Mouse (Mus musculus) lung, embryonic 15.5 days (tissue): ENCODE data around the gene Sgk1. TPM values are rescaled to one million over a fixed set of nuclear protein-coding genes. Genes with fewer than 3 reads are reported as not detected.
"Not testable (repeated sequence)": the region's sequence is repeated elsewhere in the genome, so short reads cannot be mapped to it uniquely, and the experiment has no call there.

ENCODE experiments used
- ATAC-seq: fragments of 200-750 bp; cut with Nextera tagmentation; 2 replicates; pipeline ENCODE4 v1.8.0; 2017; ENCODE audit warnings: moderate number of reproducible peaks, borderline replicate concordance; ENCODE audit not compliant: low FRiP score, low TSS enrichment; ENCODE audit errors: extremely low read depth
- H3K27ac ChIP-seq: fragments of 300-500 bp; sonication (generic); 2 replicates; pipeline ENCODE4 v1.5.1; 2015; ENCODE audit warnings: moderate library complexity, mild to moderate bottlenecking, inconsistent platforms
- H3K27me3 ChIP-seq: fragments of 300-500 bp; sonication (generic); 2 replicates; pipeline ENCODE4 v1.6.1; 2015; ENCODE audit warnings: inconsistent platforms
- H3K36me3 ChIP-seq: fragments of 300-500 bp; sonication (generic); 2 replicates; pipeline ENCODE4 v1.6.1; 2015; ENCODE audit warnings: inconsistent platforms
- H3K4me1 ChIP-seq: fragments of 300-500 bp; sonication (generic); 2 replicates; pipeline ENCODE4 v1.6.1; 2015; ENCODE audit warnings: inconsistent platforms
- H3K4me2 ChIP-seq: fragments of 300-500 bp; sonication (generic); 2 replicates; pipeline ENCODE4 v1.6.1; 2015; ENCODE audit warnings: inconsistent platforms, mild to moderate bottlenecking, moderate library complexity
- H3K4me3 ChIP-seq: fragments of 300-500 bp; sonication (generic); 2 replicates; pipeline ENCODE4 v1.5.1; 2015; ENCODE audit warnings: mild to moderate bottlenecking, inconsistent platforms
- H3K9ac ChIP-seq: fragments of 300-500 bp; sonication (generic); 2 replicates; pipeline ENCODE4 v1.6.1; 2015; ENCODE audit warnings: inconsistent platforms
- H3K9me3 ChIP-seq: fragments of 300-500 bp; sonication (generic); 2 replicates; pipeline ENCODE4 v1.6.1; 2016; ENCODE audit warnings: inconsistent platforms
- WGBS: fragments of 180-500 bp; shearing (Covaris S2); methylation state at CpG from one replicate; pipeline ENCODE4 v1.1.7; 2015; 5-methylcytosine and 5-hydroxymethylcytosine counted together
- polyA plus RNA-seq: library from polyadenylated mRNA; unstranded; fragments of >200 nt; fragmentation: Nextera tagmentation; extraction: Ambion mirVana; gene quantifications from 2 replicates; pipeline ENCODE4 v1.2.1, GENCODE M21; 2015

Gene Sgk1
- polyA plus RNA-seq, 1 experiment from 2014 or later: 47.1 TPM

DNA sequence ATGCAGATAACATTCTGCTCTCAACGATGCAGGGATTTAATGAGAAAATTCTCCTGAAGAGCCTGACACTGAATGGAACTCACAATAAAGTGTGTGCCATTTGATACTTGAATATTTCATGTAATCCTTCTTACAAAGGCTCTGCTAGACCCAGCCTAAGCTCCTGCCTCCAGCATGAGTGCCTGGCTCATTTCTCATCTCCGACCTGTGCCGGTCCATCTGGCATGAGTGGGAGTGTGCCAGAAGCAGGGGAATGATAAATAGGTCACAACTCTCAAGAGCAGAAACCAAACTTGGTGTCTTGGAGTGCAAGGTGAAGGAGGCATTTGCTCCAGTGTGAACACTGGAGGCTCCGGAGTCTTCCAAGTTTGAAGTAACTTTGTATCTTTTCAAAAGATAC is 13.4 kb upstream of the Sgk1 start:
- H3K9ac ChIP-seq: no peak overlapping the region
- no peaks in the 10 kb centered on the region for H3K9me3 ChIP-seq
- H3K27ac ChIP-seq: no peak overlapping the region
- H3K4me3 ChIP-seq: no peak overlapping the region
- H3K4me1 ChIP-seq: no peaks in the 10 kb centered on the region
- no peaks in the 10 kb centered on the region for H3K27me3 ChIP-seq
- H3K36me3 ChIP-seq: no peaks in the 10 kb centered on the region
- H3K4me2 ChIP-seq: no peak overlapping the region
- no peak for ATAC-seq
- 56% methylated on average over 4 of the region's 4 CpGs for WGBS

DNA sequence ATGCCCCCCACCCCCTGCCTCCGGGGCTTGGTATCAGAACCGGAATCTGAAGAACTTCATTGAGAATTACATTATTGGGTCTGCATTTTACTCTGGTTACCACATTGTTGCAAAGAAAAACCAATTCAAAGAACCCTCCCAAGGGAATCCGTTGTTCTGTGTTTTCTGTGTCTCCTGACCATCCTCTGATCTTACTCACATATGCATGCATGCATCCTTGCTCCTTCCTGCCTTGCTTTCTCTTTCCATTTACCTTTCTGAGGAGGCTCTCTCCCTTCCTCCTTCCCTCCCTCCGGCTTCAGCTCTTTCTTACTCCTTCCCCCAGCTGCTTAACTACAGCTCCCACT is 174 bp upstream of the Sgk1 start:
- Histone ChIP-seq H3K9me3 (no peaks in the 10 kb centered on the region), H3K27ac (no peak overlapping the region), H3K9ac (0 out of 2 replicates have a peak overlapping the region, but pooled peaks have one; percentile 11), H3K4me1 (peaks cover 8% of the 10 kb centered on the region; the same call in 1 of the 2 replicates), H3K36me3 (no peaks in the 10 kb centered on the region), H3K4me3 (peak overlapping the region; percentile 36), H3K4me2 (peak overlapping the region; percentile 71), H3K27me3 (peaks cover 12% of the 10 kb centered on the region; the same call in 1 of the 2 replicates)
- WGBS: 37% methylated on average over 4 of the region's 4 CpGs
- ATAC-seq: no peak

DNA sequence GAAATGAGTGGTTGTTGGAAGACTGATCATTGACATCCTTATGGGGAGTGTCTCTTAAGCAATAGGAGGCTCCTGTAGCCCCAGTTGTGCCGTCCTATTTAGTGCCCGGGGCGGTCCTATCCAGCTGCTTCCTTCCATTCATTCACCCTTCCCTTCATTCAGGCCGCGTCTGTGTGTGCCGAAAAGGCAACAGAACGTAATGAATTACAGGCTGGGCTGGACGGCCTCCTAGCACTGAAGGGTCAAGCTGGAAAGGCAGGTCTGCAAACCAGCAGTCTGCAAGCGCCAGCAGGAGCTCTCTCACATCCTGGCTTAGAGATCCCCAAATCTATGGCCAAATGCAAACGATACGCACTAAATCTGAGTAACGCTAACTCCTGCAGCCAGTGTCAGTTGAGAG is 1.6 kb downstream of the Sgk1 start:
- ATAC-seq: no peak

DNA sequence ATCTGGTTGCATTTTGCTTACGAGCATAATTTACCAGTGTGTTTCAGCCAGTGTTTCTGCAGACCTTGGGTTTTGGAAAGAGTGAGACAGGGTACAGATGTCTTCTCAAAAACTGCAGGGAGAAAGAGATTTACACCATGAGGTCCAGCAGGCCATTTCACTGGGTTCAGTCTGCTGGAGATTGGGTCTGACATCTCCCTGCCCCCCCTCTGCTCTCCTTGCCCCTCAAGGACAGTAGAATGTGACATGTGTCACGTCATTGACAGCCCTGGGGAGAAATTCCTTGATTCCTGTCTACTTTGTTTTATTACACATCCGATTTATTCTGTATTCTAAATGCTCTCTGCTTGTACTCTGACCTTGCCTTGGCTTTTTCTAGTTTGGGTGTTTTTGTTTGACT is 2.5 kb downstream of the Sgk1 start:
- Histone ChIP-seq H3K27ac (no peak overlapping the region), H3K4me3 (no peak overlapping the region), H3K36me3 (no peaks in the 10 kb centered on the region), H3K9me3 (no peaks in the 10 kb centered on the region), H3K9ac (no peak overlapping the region), H3K4me2 (no peak overlapping the region), H3K4me1 (peaks cover 8% of the 10 kb centered on the region; the same call in 1 of the 2 replicates), H3K27me3 (peaks cover 12% of the 10 kb centered on the region; the same call in 1 of the 2 replicates)
- 80% methylated on average over 3 of the region's 3 CpGs for WGBS
- ATAC-seq: no peak

More for the DNA sequence above, 1.6 kb downstream of the Sgk1 start:
- Histone ChIP-seq H3K4me3 (no peak overlapping the region), H3K36me3 (no peaks in the 10 kb centered on the region), H3K9me3 (no peaks in the 10 kb centered on the region), H3K4me1 (peaks cover 8% of the 10 kb centered on the region; the same call in 1 of the 2 replicates), H3K27ac (no peak overlapping the region), H3K4me2 (no peak overlapping the region), H3K27me3 (peaks cover 12% of the 10 kb centered on the region; the same call in 1 of the 2 replicates), H3K9ac (no peak overlapping the region)
- 6% methylated on average over 12 of the region's 12 CpGs for WGBS

DNA sequence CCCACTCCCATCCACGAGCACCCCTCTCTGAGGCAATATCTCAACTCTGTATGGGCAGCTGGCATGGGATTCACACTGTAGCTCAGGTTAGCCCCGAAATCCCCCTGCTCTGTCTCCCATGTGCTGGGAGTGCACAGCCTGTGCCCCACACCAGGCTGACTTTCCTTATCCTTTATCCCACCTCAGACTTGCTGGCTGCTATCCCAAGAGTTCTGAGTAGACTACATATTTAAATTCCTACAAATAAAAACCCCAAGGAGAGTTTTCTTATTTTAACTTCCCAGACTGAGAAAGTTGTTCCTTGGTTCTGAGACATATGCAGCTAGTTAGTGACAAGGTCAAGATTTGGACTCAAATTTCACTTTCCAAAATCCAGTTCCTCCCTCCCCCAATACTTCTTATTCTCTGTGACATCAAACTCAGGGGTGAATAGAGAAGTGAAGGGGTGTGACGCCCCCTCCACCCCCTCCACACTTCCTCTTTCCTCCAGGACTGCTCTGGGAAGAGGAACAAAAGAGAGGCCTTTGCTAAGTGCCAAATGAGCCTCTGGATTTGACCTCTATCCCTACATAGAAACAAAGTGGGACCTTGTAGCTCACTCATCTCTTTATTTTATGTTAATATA is 7.3 kb downstream of the Sgk1 start:
- no peaks in the 10 kb centered on the region for H3K27me3 ChIP-seq
- no peak overlapping the region for H3K4me2 ChIP-seq
- H3K36me3 ChIP-seq: no peaks in the 10 kb centered on the region
- H3K4me1 ChIP-seq: no peaks in the 10 kb centered on the region
- no peak overlapping the region for H3K4me3 ChIP-seq
- WGBS: 72% methylated on average over 3 of the region's 3 CpGs
- no peak overlapping the region for H3K9ac ChIP-seq
- H3K27ac ChIP-seq: no peak overlapping the region
- no peak for ATAC-seq
- no peaks in the 10 kb centered on the region for H3K9me3 ChIP-seq

DNA sequence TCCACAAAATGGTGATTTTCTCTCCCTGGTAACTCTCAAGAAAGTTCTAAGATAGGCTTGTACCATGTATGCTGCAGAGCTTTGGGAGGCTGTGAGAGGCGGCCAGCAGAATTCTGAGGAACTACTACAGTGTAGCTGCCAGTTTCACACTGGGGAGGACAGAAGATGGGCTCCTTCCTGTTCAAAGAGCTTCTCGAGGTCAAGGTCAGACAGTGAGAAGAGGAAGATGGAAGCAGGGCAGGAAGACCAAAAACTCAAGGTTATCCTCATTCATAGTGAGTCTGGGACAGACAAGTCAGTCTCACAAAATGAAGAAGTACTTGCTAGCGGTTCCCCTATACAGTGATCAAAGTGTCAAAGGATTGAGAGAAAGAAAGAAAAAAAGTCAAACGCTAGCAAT is 8.3 kb downstream of the Sgk1 start:
- Histone ChIP-seq H3K27ac (no peak overlapping the region), H3K4me3 (no peak overlapping the region), H3K9me3 (no peaks in the 10 kb centered on the region), H3K4me2 (no peak overlapping the region), H3K4me1 (no peaks in the 10 kb centered on the region), H3K9ac (no peak overlapping the region), H3K36me3 (no peaks in the 10 kb centered on the region), H3K27me3 (no peaks in the 10 kb centered on the region)
- 79% methylated on average over 4 of the region's 4 CpGs for WGBS
- ATAC-seq: no peak

DNA sequence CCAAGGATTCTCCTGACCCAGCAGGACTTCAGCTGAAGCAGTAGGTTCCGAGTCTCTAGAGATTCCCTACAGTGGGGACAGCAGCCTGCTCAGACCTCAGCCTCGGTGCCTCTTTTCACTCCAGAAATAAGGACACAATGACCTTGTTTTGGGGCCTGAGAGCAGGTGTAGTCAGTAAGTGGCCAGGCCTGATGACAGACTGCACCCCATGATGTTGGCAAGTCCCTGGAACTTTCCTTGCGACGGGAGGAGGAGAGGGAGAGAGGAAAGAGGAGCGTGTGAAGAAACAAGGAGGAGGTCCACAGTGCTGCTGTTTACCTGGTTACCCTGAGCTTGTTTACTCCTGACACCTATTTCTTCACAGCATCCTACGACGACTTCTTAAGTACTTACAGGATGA is 9.5 kb downstream of the Sgk1 start:
- WGBS: 39% methylated on average over 7 of the region's 7 CpGs
- no peaks in the 10 kb centered on the region for H3K4me1 ChIP-seq
- H3K9ac ChIP-seq: no peak overlapping the region
- no peaks in the 10 kb centered on the region for H3K9me3 ChIP-seq
- H3K27me3 ChIP-seq: no peaks in the 10 kb centered on the region
- H3K4me2 ChIP-seq: no peak overlapping the region
- ATAC-seq: no peak
- H3K36me3 ChIP-seq: no peaks in the 10 kb centered on the region
- H3K27ac ChIP-seq: no peak overlapping the region
- H3K4me3 ChIP-seq: no peak overlapping the region

DNA sequence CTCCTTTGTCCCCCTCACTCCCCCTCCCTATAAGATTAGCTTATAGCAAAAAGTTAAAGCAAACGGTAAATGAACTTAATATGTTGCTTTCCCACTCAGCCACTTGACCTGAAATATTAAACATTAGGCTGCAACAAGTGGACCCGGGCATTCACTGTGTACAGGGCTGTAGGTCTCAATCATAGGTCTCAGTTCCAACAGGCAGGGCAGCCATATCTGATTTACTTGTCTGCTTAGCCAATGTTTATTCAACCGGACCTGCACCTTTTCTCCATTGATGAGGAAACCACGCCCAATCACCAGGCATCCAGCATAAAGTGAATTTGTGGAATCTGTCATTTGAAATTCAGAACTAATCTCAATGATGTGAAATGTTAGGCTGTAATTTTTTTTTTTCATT is 10.1 kb downstream of the Sgk1 start:
- 55% methylated on average over 4 of the region's 4 CpGs for WGBS
- no peaks in the 10 kb centered on the region for H3K9me3 ChIP-seq
- no peak overlapping the region for H3K4me2 ChIP-seq
- H3K27me3 ChIP-seq: no peaks in the 10 kb centered on the region
- H3K36me3 ChIP-seq: no peaks in the 10 kb centered on the region
- no peak overlapping the region for H3K4me3 ChIP-seq
- H3K4me1 ChIP-seq: no peaks in the 10 kb centered on the region
- H3K9ac ChIP-seq: no peak overlapping the region
- no peak overlapping the region for H3K27ac ChIP-seq
- no peak for ATAC-seq

DNA sequence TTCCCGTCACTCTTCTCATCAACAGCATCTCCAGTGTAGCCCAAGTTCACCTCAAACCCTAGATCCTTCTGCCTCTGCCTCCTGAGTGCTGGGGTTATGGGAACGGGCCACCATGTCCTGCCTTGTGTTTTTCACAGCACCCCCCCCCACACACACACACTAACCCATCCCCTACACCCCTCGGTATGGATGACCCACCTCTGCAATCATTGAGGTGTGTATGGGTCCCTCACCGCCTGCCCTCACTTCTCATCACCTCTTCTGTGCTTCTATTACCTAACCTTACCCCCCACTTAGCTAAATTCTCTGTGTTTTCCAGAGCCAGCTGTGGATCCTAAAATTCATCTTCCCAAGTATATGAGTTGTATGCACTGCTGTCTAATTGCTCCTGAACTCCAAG is 16.4 kb downstream of the Sgk1 start:
- no peak overlapping the region for H3K4me3 ChIP-seq
- H3K27ac ChIP-seq: no peak overlapping the region
- H3K4me1 ChIP-seq: no peaks in the 10 kb centered on the region
- H3K36me3 ChIP-seq: no peaks in the 10 kb centered on the region
- H3K9ac ChIP-seq: no peak overlapping the region
- 89% methylated on average over 4 of the region's 4 CpGs for WGBS
- H3K27me3 ChIP-seq: no peaks in the 10 kb centered on the region
- H3K4me2 ChIP-seq: no peak overlapping the region
- no peak for ATAC-seq
- H3K9me3 ChIP-seq: no peaks in the 10 kb centered on the region

DNA sequence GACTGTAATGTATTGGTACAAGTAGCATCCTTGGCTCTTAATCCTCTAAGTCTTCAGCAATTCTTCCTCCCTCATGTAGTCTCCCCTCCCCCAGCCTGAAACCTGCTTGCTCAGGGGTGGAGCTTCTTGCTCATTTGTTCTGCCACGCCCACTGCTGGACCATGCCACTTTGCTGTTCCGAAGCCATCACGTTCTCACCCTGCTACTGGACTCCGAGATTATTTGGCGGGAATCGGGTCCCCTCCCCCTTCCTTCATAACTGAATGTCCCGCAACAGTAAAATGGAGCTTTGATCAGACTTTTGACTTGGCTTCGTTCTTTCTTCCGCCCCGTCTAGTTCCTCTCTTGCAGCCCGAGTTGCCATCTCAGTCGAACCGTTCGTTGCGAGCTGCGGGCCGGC is 16.9 kb downstream of the Sgk1 start:
- H3K9me3 ChIP-seq, H3K27ac ChIP-seq, ATAC-seq, H3K4me2 ChIP-seq, H3K9ac ChIP-seq, H3K4me3 ChIP-seq, H3K27me3 ChIP-seq, H3K36me3 ChIP-seq, H3K4me1 ChIP-seq: not testable (repeated sequence)
- WGBS: 88% methylated on average over 17 of the region's 17 CpGs

DNA sequence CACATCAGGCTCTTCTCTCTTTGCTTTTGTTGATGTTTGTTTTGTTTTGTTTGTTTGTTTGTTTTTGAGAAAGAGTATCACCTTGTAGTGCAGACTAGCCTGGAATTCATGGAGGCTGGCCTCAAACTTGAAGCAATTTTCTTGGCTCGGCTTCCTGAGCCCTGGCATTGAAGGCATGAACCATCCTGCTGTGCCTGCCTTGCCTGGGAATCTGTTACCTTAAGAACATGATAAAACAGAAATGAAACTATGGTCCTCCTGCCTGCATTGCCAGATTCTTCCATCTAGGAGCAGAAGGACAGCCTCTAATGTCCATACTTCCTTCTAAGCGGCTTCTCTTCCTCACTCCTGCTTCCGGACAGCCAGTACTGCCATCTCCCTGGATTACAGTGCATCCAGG is 17.4 kb downstream of the Sgk1 start:
- ATAC-seq: no peak
- Histone ChIP-seq H3K36me3 (no peaks in the 10 kb centered on the region), H3K27ac (no peak overlapping the region), H3K4me3 (no peak overlapping the region), H3K4me1 (no peaks in the 10 kb centered on the region), H3K9me3 (no peaks in the 10 kb centered on the region), H3K9ac (no peak overlapping the region), H3K4me2 (no peak overlapping the region), H3K27me3 (no peaks in the 10 kb centered on the region)
- WGBS: 86% methylated on average over 3 of the region's 3 CpGs

DNA sequence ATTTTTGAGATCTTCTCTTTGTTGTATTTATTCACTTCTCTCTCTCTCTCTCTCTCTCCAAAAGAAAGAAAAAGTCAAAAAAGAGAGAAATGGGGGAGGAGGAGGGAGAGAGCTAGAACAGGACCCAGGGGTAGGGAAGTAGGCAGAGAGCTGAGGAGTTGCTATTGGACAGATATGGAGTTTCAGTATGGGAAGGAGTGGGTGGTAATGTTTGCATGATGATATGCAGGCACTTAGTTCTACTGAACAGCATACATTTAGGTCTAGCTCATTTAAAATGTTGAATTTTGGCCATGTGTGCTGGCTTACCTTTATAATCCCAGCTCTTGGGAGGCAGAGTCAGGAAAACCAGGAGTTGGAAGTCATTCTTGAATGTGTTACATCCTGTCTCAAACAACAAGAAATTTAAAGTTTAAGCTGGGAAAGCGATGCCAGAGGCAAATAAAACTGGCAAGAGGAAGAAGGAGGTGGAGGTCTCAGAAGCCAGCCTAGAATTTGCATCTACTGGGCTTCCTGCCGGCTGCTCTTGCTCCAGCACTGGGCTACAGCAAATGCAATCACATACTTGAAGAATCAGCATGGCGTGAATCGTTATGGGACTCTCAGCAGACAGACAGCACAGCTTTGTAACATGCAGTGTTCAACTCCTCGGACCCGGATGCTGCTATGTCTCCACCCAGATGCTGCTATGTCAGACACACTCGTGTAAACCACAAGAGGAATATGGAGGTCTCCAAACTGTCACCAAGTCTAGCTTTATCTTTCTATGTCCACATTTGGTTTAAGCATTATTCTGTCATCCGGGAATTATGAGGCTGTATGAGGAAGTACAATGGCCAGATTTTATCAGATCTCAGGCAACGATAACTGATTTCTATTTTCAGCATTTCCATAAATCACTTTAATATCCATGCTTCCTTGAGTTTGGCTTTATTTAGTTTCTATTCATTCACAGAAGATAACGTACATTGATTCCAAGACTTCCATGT is 20.5 kb downstream of the Sgk1 start:
- WGBS: 75% methylated on average over 10 of the region's 10 CpGs
- Histone ChIP-seq H3K36me3 (no peaks in the 10 kb centered on the region), H3K4me1 (no peaks in the 10 kb centered on the region), H3K4me3 (no peak overlapping the region), H3K27me3 (no peaks in the 10 kb centered on the region), H3K4me2 (no peak overlapping the region), H3K9ac (no peak overlapping the region), H3K9me3 (no peaks in the 10 kb centered on the region), H3K27ac (no peak overlapping the region)
- no peak for ATAC-seq
